Mouse (Mus musculus) ovary, adult 2 months (tissue): Measurements from ENCODE around the gene Sh3yl1. TPM values are rescaled to one million over a fixed set of nuclear protein-coding genes. Genes with fewer than 3 reads are reported as not detected.

Experiments used
- polyA plus RNA-seq: library from polyadenylated mRNA; depleted of rRNA; stranded (reverse); fragments of >200 nt; gene quantifications from 2 replicates; pipeline ENCODE4 v1.2.3, GENCODE M21; 2012; rRNA removed

Sh3yl1 gene
- 1.2 and 1.3 TPM in 2 replicates for polyA plus RNA-seq

DNA sequence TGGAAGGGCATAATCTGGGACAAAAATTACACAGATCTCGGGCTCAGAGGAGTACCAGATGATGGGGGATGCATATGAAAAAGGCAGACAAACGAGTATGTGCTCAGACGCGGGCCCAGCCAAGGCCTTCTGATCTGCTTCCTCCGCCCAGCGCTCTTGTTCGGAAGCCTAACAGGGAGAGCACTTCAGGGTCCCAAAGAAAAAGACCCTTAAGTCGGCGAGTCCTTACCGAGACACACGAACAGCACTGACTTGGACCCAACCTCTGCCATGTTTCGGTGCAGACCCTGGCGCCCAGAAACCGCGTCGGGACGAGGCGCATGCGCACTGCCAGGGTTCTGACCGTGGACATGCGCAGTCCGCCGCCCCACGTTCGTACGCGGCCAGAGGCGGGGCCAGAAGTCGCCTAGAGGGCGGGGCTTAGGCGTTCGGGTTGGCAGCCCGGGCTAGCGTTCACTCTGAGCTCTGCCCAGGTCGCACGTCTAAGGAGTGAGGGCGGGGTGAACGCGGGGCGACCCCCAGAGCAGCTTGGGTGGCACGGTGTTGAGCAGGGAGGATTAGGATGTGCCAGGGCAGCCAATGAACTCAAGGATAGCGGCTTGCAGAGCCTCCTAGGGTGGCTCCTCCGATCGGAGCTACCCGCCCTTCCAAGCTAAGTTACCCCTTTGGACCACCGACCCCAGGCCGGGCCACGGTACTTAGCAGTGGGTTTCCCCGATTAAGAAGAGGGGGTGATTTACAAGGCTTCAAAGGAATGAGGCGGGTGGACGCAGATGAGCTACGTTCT lies at the start of gene Sh3yl1, which contains the start of gene Acp1:
Gene Sh3yl1 (plus strand): TSS at position 408 of the 787 bp plus-strand sequence.
Gene Acp1 (minus strand): TSS at position 329 of the 787 bp plus-strand sequence.

GRCm38 (mm10) chr12:30883986-30884621 lies 27.4 kb upstream of the Sh3yl1 start, which contains the start of gene Alkal2:
Gene Alkal2 (plus strand): TSS chr12:30884322.

Other genes starting within 250 kb of the Sh3yl1 start
- gene Alkal2, start 27.3 kb upstream of the Sh3yl1 start, polyA plus RNA-seq, result 0.46 and 1.4 TPM in 2 replicates
- gene Acp1, start 79 bp upstream of the Sh3yl1 start, polyA plus RNA-seq, result 3.5 and 4.7 TPM in 2 replicates
- gene Fam110c, start 162.2 kb downstream of the Sh3yl1 start, polyA plus RNA-seq, result 7.2 and 8.4 TPM in 2 replicates